Mouse (Mus musculus) lung, adult 10 weeks (tissue): ENCODE data around the gene Mthfd2. TPM values are rescaled to one million over a fixed set of nuclear protein-coding genes. Genes with fewer than 3 reads are reported as not detected.

Experiments
- polyA plus RNA-seq: library from polyadenylated mRNA; stranded (reverse); fragments of 350-450 nt; fragmentation: Illumina TruSeq; extraction: RNeasy Lipid Tissue Mini Kit (QIAGEN cat#74804); gene quantifications from one replicate; pipeline ENCODE4 v1.2.3, GENCODE M21; 2014; ENCODE audit warnings: low read depth, low replicate concordance; ENCODE audit not compliant: insufficient read depth

Gene Mthfd2
- 3.9 TPM for polyA plus RNA-seq

DNA sequence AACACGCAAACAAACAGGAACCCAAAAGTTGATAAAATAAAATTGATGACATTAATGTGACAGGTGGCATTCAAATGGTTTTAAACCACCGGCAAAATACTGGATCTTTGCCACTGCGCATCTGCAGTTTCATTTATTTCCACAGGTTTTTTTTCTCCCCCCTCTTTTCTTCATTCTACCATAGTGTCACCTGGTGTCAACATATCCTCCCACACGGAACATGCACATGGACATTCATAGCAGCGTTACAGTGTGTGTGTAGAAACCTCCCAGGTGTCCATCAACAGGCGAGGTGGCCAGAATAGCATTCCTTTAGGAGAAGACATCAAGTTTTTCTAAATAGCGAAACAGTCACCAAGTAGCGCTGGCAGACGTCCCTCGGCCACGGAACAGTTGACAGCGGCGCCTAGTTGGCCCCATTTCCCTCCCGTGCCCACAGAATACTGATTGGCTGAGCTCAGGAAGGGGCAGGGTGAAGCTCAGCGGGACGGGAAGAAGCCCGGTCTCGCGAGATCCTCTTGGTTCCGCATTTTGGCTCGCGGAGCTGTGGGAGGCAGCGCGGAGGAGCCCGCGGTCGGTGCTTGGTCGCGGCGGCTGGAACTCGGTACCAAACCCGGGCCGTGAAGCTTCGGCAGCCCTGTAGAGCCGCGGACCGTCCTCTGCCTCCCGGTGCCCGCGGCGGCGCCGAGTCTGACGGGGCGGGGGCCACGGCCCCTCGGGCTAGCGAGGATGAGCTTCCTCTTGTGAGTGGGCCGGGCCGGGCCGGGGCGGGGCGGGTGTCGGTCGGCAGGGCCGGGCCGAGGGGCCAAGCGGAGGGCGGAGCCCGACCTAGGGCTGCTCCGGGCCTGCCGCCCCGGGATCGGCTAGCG is at the start of gene Mthfd2, which contains the start of gene Mob1a:
TSS of gene Mthfd2 (minus strand) at position 384 of the 869 bp plus-strand sequence.
TSS of gene Mob1a (plus strand) at position 492 of the 869 bp plus-strand sequence.

GRCm38 (mm10) chr6:83348873-83349272 is 23.2 kb upstream of the Mthfd2 start, which contains the start of gene Bola3:
Gene Bola3, plus strand, starts transcription at chr6:83349147.

Other genes starting within 250 kb of the Mthfd2 start
- gene Pcgf1, start 248.0 kb downstream of the Mthfd2 start, polyA plus RNA-seq: 16.3 TPM
- 2.9 TPM for gene Lbx2, start 239.5 kb downstream of the Mthfd2 start, polyA plus RNA-seq
- gene Ccdc142, start 224.3 kb downstream of the Mthfd2 start, polyA plus RNA-seq: 1.3 TPM
- 1.8 TPM for gene Gm42688, start 224.3 kb downstream of the Mthfd2 start, polyA plus RNA-seq
- 86.8 TPM for gene Mrpl53, start 216.9 kb downstream of the Mthfd2 start, polyA plus RNA-seq
- 17.2 TPM for gene Mogs, start 210.4 kb downstream of the Mthfd2 start, polyA plus RNA-seq
- gene Wbp1, start 204.3 kb downstream of the Mthfd2 start, polyA plus RNA-seq: 67.8 TPM
- 19.2 TPM for gene Ino80b, start 200.5 kb downstream of the Mthfd2 start, polyA plus RNA-seq
- gene Rtkn, start 190.4 kb downstream of the Mthfd2 start, polyA plus RNA-seq: 22.6 TPM
- gene Wdr54, start 169.5 kb downstream of the Mthfd2 start, polyA plus RNA-seq: 6.7 TPM
- gene 1700003E16Rik, start 169.5 kb downstream of the Mthfd2 start, polyA plus RNA-seq: 3.6 TPM
- gene Dctn1, start 160.0 kb downstream of the Mthfd2 start, polyA plus RNA-seq: 44.7 TPM
- gene Slc4a5, start 106.1 kb downstream of the Mthfd2 start, polyA plus RNA-seq: 8.0 TPM
- gene Mob1a, start 108 bp upstream of the Mthfd2 start, polyA plus RNA-seq: 55.0 TPM
- 71.9 TPM for gene Bola3, start 23.2 kb upstream of the Mthfd2 start, polyA plus RNA-seq
- gene Tet3, start 133.2 kb upstream of the Mthfd2 start, polyA plus RNA-seq: 4.4 TPM
- 52.9 TPM for gene Dguok, start 181.1 kb upstream of the Mthfd2 start, polyA plus RNA-seq
- 55.9 TPM for gene Actg2, start 210.4 kb upstream of the Mthfd2 start, polyA plus RNA-seq
- 15.3 TPM for gene Stambp, start 246.8 kb upstream of the Mthfd2 start, polyA plus RNA-seq